Mouse (Mus musculus): Measurements from ENCODE around the gene Wdr73. TPM values are rescaled to one million over a fixed set of nuclear protein-coding genes. Genes with fewer than 3 reads are reported as not detected.

Gene Wdr73
- total and polyA plus RNA-seq, 2 experiments from 2014 or later, result 33.2 to 35.0 TPM

GRCm38 (mm10) chr7:80842132-80842531 lies 58.9 kb downstream of the Wdr73 start:
- H3K4me2 ChIP-seq (ENCODE audit: low read depth, low read length, poor library complexity, severe bottlenecking), result no peak overlapping the region
- no peak for ATAC-seq (ENCODE audit: low FRiP score)
- no peak for DNase-seq (ENCODE audit: low spot score)
- no peaks in the 10 kb centered on the region for H3K4me1 ChIP-seq (ENCODE audit: insufficient read depth, low read length)
- no peak overlapping the region for H3K4me3 ChIP-seq (ENCODE audit: low read depth, low read length)
- no peaks in the 10 kb centered on the region for H3K27me3 ChIP-seq (ENCODE audit: insufficient read depth, low read length)
- no peaks in the 10 kb centered on the region for H3K36me3 ChIP-seq (ENCODE audit: insufficient read depth, low read length)
- H3K9ac ChIP-seq (replicated peaks; ENCODE audit: low read length, poor library complexity, severe bottlenecking), result no peak overlapping the region
- TF ChIP-seq CTCF (IDR thresholded peaks at IDR 0.05), result no peak
- 82% methylated on average over 5 of the region's 5 CpGs for WGBS
- no peak overlapping the region for H3K27ac ChIP-seq (ENCODE audit: low read depth, low read length)
- no peaks in the 10 kb centered on the region for H3K9me3 ChIP-seq (ENCODE audit: low read length)

GRCm38 (mm10) chr7:80840937-80841336 lies 60.1 kb downstream of the Wdr73 start:
- 78% methylated on average over 4 of the region's 4 CpGs for WGBS
- no peak overlapping the region for H3K9ac ChIP-seq (replicated peaks; ENCODE audit: low read length, poor library complexity, severe bottlenecking)
- no peak overlapping the region for H3K4me2 ChIP-seq (ENCODE audit: low read depth, low read length, poor library complexity, severe bottlenecking)
- DNase-seq (ENCODE audit: low spot score) (no peak), ATAC-seq (ENCODE audit: low FRiP score) (no peak)
- H3K9me3 ChIP-seq (ENCODE audit: low read length), result no peaks in the 10 kb centered on the region
- no peak overlapping the region for H3K27ac ChIP-seq (ENCODE audit: low read depth, low read length)
- H3K27me3 ChIP-seq (ENCODE audit: insufficient read depth, low read length), result no peaks in the 10 kb centered on the region
- no peak overlapping the region for H3K4me3 ChIP-seq (ENCODE audit: low read depth, low read length)
- TF ChIP-seq CTCF (IDR thresholded peaks at IDR 0.05), result no peak
- no peaks in the 10 kb centered on the region for H3K36me3 ChIP-seq (ENCODE audit: insufficient read depth, low read length)
- no peaks in the 10 kb centered on the region for H3K4me1 ChIP-seq (ENCODE audit: insufficient read depth, low read length)

Other genes with a start within 250 kb of the Wdr73 start
- 12.9 and 13.9 TPM in 2 replicates for gene Crtc3, start 212.4 kb downstream of the Wdr73 start, total RNA-seq (2014; rRNA removed)
- 13.0 and 13.2 TPM in 2 replicates for gene Crtc3, start 212.4 kb downstream of the Wdr73 start, polyA plus RNA-seq (2015; fragmentation: Nextera tagmentation; extraction: Ambion mirVana)
- 20.6 and 31.0 TPM in 2 replicates for gene Iqgap1, start 75.3 kb downstream of the Wdr73 start, total RNA-seq (2014; rRNA removed)
- gene Iqgap1, start 75.3 kb downstream of the Wdr73 start, polyA plus RNA-seq (2015; fragmentation: Nextera tagmentation; extraction: Ambion mirVana), result 11.3 and 12.3 TPM in 2 replicates
- gene Zscan2, start 40.3 kb downstream of the Wdr73 start, total RNA-seq (2014; rRNA removed), result 18.2 and 22.4 TPM in 2 replicates
- 2.7 TPM in 2 replicates for gene Zscan2, start 40.3 kb downstream of the Wdr73 start, polyA plus RNA-seq (2015; fragmentation: Nextera tagmentation; extraction: Ambion mirVana)
- 13.0 and 14.3 TPM in 2 replicates for gene Nmb, start 3.8 kb upstream of the Wdr73 start, total RNA-seq (2014; rRNA removed)
- gene Nmb, start 3.8 kb upstream of the Wdr73 start, polyA plus RNA-seq (2015; fragmentation: Nextera tagmentation; extraction: Ambion mirVana), result 9.4 and 10.1 TPM in 2 replicates
- 54.5 and 76.9 TPM in 2 replicates for gene Sec11a, start 46.5 kb upstream of the Wdr73 start, total RNA-seq (2014; rRNA removed)
- 128 TPM in 2 replicates for gene Sec11a, start 46.5 kb upstream of the Wdr73 start, polyA plus RNA-seq (2015; fragmentation: Nextera tagmentation; extraction: Ambion mirVana)
- gene Zfp592, start 92.4 kb upstream of the Wdr73 start, total RNA-seq (2014; rRNA removed), result 22.4 and 25.6 TPM in 2 replicates
- gene Zfp592, start 92.4 kb upstream of the Wdr73 start, polyA plus RNA-seq (2015; fragmentation: Nextera tagmentation; extraction: Ambion mirVana), result 4.4 TPM in 2 replicates
- 0.16 and 0.33 TPM in 2 replicates for gene Alpk3, start 156.3 kb upstream of the Wdr73 start, total RNA-seq (2014; rRNA removed)
- gene Alpk3, start 156.3 kb upstream of the Wdr73 start, polyA plus RNA-seq (2015; fragmentation: Nextera tagmentation; extraction: Ambion mirVana), result 0.16 and 0.26 TPM in 2 replicates
- 0.14 and 0.33 TPM in 2 replicates for gene Slc28a1, start 213.5 kb upstream of the Wdr73 start, total RNA-seq (2014; rRNA removed)
- gene Slc28a1, start 213.5 kb upstream of the Wdr73 start, polyA plus RNA-seq (2015; fragmentation: Nextera tagmentation; extraction: Ambion mirVana), result 0.06 and 0.10 TPM in 2 replicates

Data from midbrain, postnatal 0 days (tissue).